Mouse (Mus musculus) C2C12 (cell line): ENCODE measurements around the gene Fkbp1b.

Experiments
- CEBPB ChIP-seq: IDR thresholded peaks from one replicate; pipeline ENCODE4 v1.6.1; 2011; ENCODE audit warnings: low read depth, mild to moderate bottlenecking, control low read depth, moderate library complexity
- CTCF ChIP-seq: IDR thresholded peaks from one replicate; pipeline ENCODE4 v1.5.1; 2011; ENCODE audit not compliant: control insufficient read depth, insufficient read depth, insufficient read length
- FOSL1 ChIP-seq: IDR thresholded peaks from one replicate; pipeline ENCODE4 v1.8.0; 2011; ENCODE audit warnings: mild to moderate bottlenecking, low read length; ENCODE audit not compliant: poor library complexity, insufficient read depth, severe bottlenecking
- MAX ChIP-seq: IDR thresholded peaks from one replicate; pipeline ENCODE4 v1.6.1; 2011; ENCODE audit warnings: mild to moderate bottlenecking, control low read depth

GRCm38 (mm10) chr12:4811705-4812104 is 29.7 kb downstream of the Fkbp1b start:
- TF ChIP-seq CTCF (no peak), MAX (no peak), FOSL1 (no peak), CEBPB (no peak)
